Mouse (Mus musculus): ENCODE results near the gene Treh.

Treh gene

GRCm38 (mm10) chr9:44699196-44699595 is 26.2 kb downstream of the Treh start:
- no peak for TF ChIP-seq GATA4 (IDR thresholded peaks at IDR 0.05; ENCODE audit: insufficient replicate concordance, low read length)

- no peak for TF ChIP-seq GATA4 (IDR thresholded peaks at IDR 0.05; ENCODE audit: insufficient replicate concordance, low read length)
These were observed 26.7 kb downstream of the Treh start for GRCm38 (mm10) chr9:44699730-44700129.

- no peak for TF ChIP-seq GATA4 (IDR thresholded peaks at IDR 0.05; ENCODE audit: insufficient replicate concordance, low read length)
These were observed 34.9 kb downstream of the Treh start for GRCm38 (mm10) chr9:44707749-44708428.

DNA sequence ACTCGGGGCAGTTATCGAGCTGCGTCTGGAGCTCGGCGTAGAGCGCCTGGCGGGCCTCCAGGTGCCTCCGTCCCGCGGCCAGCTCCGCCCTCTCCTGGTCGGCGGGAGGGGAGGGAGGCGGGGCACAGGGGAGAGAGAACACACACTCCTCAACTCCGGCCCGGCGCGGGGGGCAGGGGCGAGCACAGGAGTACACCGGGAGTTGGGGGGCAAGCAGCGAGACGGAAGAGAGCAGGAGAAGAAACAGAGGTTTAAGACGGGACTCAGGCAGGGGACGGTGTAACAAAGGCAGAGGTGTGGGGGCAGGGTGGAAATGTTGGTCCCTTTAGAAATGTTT is 35.4 kb downstream of the Treh start:
- TF ChIP-seq GATA4 (IDR thresholded peaks at IDR 0.05; ENCODE audit: insufficient replicate concordance, low read length), result no peak

GRCm38 (mm10) chr9:44708925-44709324 is 35.9 kb downstream of the Treh start:
- no peak for TF ChIP-seq GATA4 (IDR thresholded peaks at IDR 0.05; ENCODE audit: insufficient replicate concordance, low read length)

GRCm38 (mm10) chr9:44709600-44709999 is 36.6 kb downstream of the Treh start:
- TF ChIP-seq GATA4 (IDR thresholded peaks at IDR 0.05; ENCODE audit: insufficient replicate concordance, low read length), result no peak

- TF ChIP-seq GATA4 (IDR thresholded peaks at IDR 0.05; ENCODE audit: insufficient replicate concordance, low read length), result no peak
These were observed 37.2 kb downstream of the Treh start for GRCm38 (mm10) chr9:44710213-44710612.

- no peak for TF ChIP-seq GATA4 (IDR thresholded peaks at IDR 0.05; ENCODE audit: insufficient replicate concordance, low read length)
These were observed 38.6 kb downstream of the Treh start for GRCm38 (mm10) chr9:44711602-44712001.

DNA sequence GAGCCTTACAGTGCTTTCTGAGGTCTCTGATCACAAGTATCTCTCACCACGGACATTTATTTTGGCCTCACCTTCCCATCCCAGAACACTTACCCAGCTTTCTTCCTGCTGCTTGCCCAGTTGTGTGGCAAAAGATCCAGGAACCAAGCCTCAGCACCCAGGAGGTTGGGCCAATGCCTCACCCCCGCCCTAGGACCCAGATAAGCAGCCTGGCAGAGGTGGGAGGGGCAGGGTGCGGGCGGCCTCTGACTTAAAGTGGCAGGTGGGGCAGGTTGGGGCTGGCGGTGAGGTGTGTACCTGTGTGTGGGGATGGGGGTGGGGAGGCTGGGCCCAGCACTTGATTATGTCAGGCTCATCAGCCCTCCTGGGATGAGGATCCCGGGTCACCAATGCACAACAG is 40.0 kb downstream of the Treh start:
- no peak for TF ChIP-seq GATA4 (IDR thresholded peaks at IDR 0.05; ENCODE audit: insufficient replicate concordance, low read length)

GRCm38 (mm10) chr9:44713574-44713973 is 40.5 kb downstream of the Treh start:
- no peak for TF ChIP-seq GATA4 (IDR thresholded peaks at IDR 0.05; ENCODE audit: insufficient replicate concordance, low read length)

DNA sequence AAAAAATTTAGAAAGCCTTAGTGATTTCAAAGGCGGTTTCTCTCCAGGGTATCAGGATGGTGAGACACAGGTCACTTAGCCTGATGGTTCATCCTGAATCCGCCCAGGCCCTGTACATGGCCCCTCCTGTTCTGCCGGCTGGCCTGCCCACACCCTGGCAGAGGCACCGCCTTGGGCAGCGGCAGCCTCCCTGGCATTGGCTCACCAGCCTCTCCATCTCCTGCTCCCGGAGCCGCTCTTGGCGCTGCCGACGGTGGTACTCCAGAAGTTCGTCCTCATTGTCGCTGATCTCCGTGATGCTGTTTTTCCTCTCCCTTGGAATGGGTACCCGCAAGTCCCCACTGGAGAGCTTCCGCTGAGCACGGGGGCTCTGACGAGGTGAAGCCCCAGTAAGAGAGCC is 42.1 kb downstream of the Treh start:
- no peak for TF ChIP-seq GATA4 (IDR thresholded peaks at IDR 0.05; ENCODE audit: insufficient replicate concordance, low read length)

DNA sequence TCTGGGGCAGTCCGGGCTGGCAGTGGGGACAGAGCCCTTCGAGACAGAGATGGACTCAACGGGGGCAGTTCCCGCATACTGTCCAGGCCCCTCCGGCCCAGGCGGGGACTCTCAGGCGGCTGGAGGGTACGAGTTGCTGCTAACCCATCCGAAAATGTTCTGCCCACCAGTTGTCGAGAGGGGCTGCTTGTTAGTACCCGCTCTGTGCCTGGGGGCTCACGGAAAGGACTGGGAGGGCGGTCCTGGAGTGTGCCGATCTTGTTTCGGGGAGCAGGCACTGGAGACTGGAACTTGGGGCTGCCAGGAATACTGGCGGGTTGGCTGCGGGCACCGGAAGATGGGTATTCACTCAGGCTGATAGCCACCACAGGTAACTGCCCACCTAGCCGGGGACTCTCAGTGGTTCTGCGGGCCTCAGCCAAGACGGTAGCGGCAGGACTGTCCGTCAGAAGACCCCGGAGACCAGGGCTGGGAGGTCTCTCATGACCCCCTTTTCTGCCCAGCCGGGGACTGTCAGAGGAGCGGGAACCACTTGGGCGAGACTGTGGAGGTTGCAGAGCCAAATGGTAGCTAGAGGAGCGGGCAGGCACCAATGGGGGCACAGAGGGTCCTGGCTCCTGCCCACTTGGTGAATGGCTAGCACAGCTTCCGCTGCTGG is 42.8 kb downstream of the Treh start:
- TF ChIP-seq GATA4 (IDR thresholded peaks at IDR 0.05; ENCODE audit: insufficient replicate concordance, low read length), result no peak

DNA sequence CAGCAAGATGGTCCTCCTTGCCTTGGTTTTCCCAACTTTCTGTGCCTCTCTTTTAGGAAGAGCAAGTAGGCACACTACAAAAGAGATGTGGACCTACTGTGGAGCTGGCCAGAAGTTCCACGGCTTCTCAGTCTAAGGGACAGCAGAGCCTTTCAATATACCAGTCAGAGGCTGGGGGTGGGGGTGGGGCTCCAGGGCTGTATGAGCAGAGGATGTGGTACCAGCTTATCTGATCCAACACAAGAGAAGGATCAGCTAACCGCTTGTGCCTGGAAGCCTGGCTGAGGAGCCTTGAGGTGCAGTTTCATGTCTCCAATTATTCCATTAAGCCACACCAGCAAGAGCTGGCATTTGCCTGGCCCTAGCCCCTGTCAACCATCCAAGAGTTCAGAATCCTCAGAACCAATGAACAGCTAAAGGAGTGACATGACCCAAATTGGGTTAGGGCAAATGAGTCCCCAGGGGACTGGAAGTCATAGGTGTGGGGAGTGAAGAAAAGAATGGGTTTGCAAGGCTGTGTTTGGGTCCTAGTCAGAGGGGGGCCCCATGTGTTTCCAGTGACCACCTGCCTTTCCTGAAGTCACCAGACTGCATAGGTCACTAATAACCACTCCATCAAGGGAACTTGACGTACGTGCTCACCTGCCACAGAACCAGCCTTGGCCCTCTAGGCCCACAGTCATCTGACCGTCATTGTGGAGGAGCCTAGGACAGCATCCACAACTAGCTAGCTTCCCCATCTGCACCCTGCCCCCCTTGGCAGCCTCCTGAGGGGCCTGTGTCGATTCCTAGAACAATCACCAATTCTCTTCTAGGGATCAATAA is 44.2 kb downstream of the Treh start:
- no peak for TF ChIP-seq GATA4 (IDR thresholded peaks at IDR 0.05; ENCODE audit: insufficient replicate concordance, low read length)

- no peak for TF ChIP-seq GATA4 (IDR thresholded peaks at IDR 0.05; ENCODE audit: insufficient replicate concordance, low read length)
These were observed 44.8 kb downstream of the Treh start for GRCm38 (mm10) chr9:44717822-44718242.

DNA sequence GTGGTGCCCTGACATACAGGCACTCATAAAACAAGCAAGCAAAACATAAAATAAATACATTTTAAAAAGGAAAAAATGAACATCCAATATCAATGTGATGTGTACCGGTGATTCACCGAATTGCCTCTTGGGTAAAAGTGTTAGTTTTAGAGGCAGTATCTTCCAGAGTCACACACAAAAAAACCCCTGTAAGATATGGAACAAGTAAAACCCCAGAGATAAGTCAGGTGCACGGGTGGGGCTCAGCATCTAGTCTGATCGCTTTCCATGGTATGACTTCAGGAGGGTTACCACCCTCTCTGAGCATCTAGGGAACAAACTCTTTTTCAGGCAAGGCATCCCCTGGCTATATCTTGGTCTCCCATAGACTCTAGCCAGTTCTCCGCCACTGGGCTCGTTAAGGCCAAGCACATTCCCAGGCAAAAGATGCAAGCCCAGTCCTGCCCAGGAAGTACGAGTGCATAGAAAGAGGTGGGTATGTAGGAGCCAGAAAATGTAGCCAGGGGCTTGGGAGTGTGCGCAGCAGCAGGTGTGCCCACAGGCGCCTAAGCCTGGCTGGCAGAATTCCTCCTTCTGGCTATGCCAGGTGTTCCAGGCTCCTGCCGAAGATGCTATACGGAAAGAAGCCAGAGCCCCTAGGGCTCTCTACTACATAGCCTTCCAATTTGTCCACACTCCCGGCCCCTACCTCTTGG is 46.1 kb downstream of the Treh start:
- TF ChIP-seq GATA4 (IDR thresholded peaks at IDR 0.05; ENCODE audit: insufficient replicate concordance, low read length), result no peak

Data from liver, adult (tissue).